Mouse (Mus musculus) erythroblast, adult 5-6 weeks (primary cell): ENCODE results near the gene Gm10037. TPM values are rescaled to one million over a fixed set of nuclear protein-coding genes. Genes with fewer than 3 reads are reported as not detected.
"Not testable (repeated sequence)": the region's sequence is repeated elsewhere in the genome, so short reads cannot be mapped to it uniquely, and the experiment has no call there.

Experiments used
- ATAC-seq: replicated peaks from 2 replicates; pipeline ENCODE4 v1.8.0; 2016; ENCODE audit warnings: moderate number of reproducible peaks, mild to moderate bottlenecking, moderate TSS enrichment, inconsistent platforms; ENCODE audit not compliant: poor library complexity, low FRiP score, severe bottlenecking
- total RNA-seq, 2 experiments: library from RNA; stranded (forward) in 1 of 2; stranded (reverse) in 1 of 2; fragments of 150-400 nt in 1 of 2; fragments of 200-764, 138-1000 nt in 1 of 2; gene quantifications; 2 replicates each; pipeline versions ENCODE4 v1.2.3 to v1.2.4; 2015 to 2017; ENCODE audit warnings: low replicate concordance in 2 of 2

The Gm10037 gene
- total RNA-seq, 2 experiments from 2014 or later, result not detected

DNA sequence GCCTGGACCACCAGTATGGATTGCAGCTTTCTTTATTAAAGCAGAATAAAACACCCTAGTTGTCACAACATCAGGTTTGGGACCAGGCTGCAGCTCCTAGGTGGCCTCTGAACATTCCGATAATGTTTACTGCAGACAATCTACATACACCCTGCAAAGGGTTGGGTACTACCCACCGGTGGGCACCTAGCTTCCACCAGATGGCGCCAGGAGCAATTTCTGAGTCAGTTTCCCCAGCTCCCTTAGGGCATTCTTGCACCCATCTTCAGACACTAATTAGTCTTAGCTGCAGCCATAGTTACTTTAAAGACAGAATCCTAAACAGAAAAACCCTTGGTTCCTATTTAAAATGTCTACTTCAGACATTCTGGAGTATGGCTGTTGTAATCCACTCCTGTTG, 37.0 kb downstream of the Gm10037 start:
- no peak for ATAC-seq

DNA sequence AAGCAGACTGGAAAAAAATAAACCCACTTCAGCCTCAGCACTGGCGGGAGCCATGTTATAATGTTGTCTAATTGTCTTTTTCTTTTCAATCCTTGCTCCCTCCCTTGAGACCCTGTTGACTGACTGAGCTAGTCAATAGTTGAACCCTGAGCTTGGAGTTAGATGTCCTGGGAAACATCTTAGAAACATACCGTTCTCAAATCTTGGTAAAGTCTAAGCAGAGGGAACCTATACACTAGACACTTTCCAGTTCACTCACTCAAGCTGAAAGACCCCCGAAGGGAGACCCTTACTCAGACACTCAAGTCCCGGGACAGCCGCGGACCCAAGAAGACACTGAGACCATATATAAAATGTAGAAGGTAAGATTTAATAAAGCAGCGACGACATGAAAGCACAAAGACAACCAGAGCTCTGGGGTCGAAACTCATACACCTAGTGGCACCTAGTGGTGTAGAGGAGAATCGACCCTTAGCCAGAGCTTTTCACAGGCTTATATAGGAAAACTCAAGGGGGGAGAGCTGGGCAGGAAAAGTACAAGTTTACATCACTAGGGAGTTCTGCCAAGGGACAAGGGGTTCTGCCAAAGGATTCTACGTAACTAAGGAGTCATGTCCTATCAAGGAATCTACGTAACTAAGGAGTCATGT, 45.3 kb downstream of the Gm10037 start:
- ATAC-seq, result not testable (repeated sequence)

DNA sequence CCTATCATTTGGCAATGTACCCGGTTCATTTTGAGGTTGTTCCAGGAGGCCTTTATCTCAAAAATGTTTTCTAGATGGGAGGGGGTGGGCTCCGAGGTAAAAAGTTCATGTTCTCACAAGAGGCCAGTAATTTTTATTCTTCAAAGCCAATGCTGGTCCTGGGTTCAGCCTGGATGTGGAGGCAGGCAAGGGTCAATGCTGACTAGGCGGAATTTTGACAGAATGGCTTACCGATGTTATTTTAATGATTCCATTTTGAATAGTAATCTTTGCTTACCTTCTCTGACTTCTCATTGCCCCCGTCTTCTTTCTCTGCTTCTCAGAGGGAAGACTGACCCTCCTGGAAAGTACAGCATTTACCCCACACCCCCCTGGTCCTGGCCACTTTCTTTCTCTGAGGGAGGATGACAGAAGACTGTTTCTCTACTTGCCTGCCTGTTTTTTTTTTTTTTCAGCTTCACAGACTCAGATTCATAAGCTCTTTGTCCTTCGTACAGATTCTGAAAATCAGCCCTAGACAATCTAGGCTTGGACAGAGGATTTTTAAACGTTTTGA, 45.9 kb downstream of the Gm10037 start:
- no peak for ATAC-seq

DNA sequence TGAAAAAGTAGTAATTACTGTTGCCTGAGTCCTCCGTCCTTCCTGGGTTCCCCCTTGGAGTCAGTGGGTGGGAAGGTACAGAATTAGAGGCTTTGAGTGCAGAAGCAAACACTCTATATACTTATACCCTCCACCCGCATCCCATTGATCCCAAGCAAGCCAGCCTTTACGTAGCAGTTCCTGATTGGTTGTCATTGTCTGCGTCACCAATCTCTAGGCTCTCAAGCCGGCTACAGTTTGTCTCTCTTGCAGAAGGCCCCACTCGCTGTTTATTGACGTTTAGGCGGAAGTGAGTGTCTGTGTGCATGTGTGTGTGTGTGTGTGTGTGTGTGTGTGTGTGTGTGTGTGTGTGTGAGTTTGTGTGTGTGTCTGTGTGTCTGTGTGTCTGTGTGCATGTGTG, 53.1 kb downstream of the Gm10037 start:
- ATAC-seq, result no peak

Other genes with a start within 250 kb of the Gm10037 start
- 1.9 and 5.2 TPM in 2 replicates for gene Zfp729b, start 221.4 kb upstream of the Gm10037 start, total RNA-seq (2015; ENCODE audit: low replicate concordance)
- 2.4 and 4.6 TPM in 2 replicates for gene Zfp729b, start 221.4 kb upstream of the Gm10037 start, total RNA-seq (2017; ENCODE audit: low replicate concordance)
- gene Gm49345, start 193.3 kb upstream of the Gm10037 start, total RNA-seq (2015; ENCODE audit: low replicate concordance), result not detected in 2 replicates
- not detected in 2 replicates for gene Gm49345, start 193.3 kb upstream of the Gm10037 start, total RNA-seq (2017; ENCODE audit: low replicate concordance)
- gene Zfp729a, start 193.3 kb upstream of the Gm10037 start, total RNA-seq (2015; ENCODE audit: low replicate concordance), result 1.2 and 6.1 TPM in 2 replicates
- gene Zfp729a, start 193.3 kb upstream of the Gm10037 start, total RNA-seq (2017; ENCODE audit: low replicate concordance), result 4.9 and 11.4 TPM in 2 replicates
- 1.0 and 2.5 TPM in 2 replicates for gene Zfp738, start 144.0 kb upstream of the Gm10037 start, total RNA-seq (2015; ENCODE audit: low replicate concordance)
- gene Zfp738, start 144.0 kb upstream of the Gm10037 start, total RNA-seq (2017; ENCODE audit: low replicate concordance), result 1.3 and 1.5 TPM in 2 replicates
- 2.1 and 3.3 TPM in 2 replicates for gene Zfp65, start 101.9 kb upstream of the Gm10037 start, total RNA-seq (2015; ENCODE audit: low replicate concordance)
- 2.8 and 3.1 TPM in 2 replicates for gene Zfp65, start 101.9 kb upstream of the Gm10037 start, total RNA-seq (2017; ENCODE audit: low replicate concordance)
- gene Zfp85, start 75.9 kb upstream of the Gm10037 start, total RNA-seq (2015; ENCODE audit: low replicate concordance), result 1.7 and 4.4 TPM in 2 replicates
- 0.09 and 2.5 TPM in 2 replicates for gene Zfp85, start 75.9 kb upstream of the Gm10037 start, total RNA-seq (2017; ENCODE audit: low replicate concordance)
- gene Zfp493, start 51.4 kb upstream of the Gm10037 start, total RNA-seq (2015; ENCODE audit: low replicate concordance), result 5.0 TPM in 1 of 2 replicates, not detected in the other
- 0.34 TPM in 1 of 2 replicates, not detected in the other for gene Zfp493, start 51.4 kb upstream of the Gm10037 start, total RNA-seq (2017; ENCODE audit: low replicate concordance)
- gene Zfp273, start 17.4 kb upstream of the Gm10037 start, total RNA-seq (2015; ENCODE audit: low replicate concordance), result 1.2 and 1.7 TPM in 2 replicates
- gene Zfp273, start 17.4 kb upstream of the Gm10037 start, total RNA-seq (2017; ENCODE audit: low replicate concordance), result 0.17 and 4.0 TPM in 2 replicates
- gene BC048507, start 32.2 kb downstream of the Gm10037 start, total RNA-seq (2015; ENCODE audit: low replicate concordance), result not detected in 2 replicates
- not detected in 2 replicates for gene BC048507, start 32.2 kb downstream of the Gm10037 start, total RNA-seq (2017; ENCODE audit: low replicate concordance)